Comparison of ENCODE assay signal across 9 mouse cellular contexts in genomic region chr5:92332359-92332840, GRCm38 (mm10). TPM values are rescaled to one million over a fixed set of nuclear protein-coding genes. Genes with fewer than 3 reads are reported as not detected.
A peak's percentile ranks its signal among the peaks of the same experiment; 100 is the strongest.
DNase-seq lines count a peak whose midpoint lies in the region; ATAC-seq and TF ChIP-seq lines count a peak whose summit lies in the region.
"Had no signal": no experiment of that assay in that cellular context is flagged by ENCODE, and none has a peak within 500 bp of the region (broad histone marks: within the 10 kb centered on the region; RNA-seq: fewer than 3 reads in every experiment).

No protein-coding gene starts in this region.

- TF ChIP-seq CTCF in bone marrow macrophage, adult 2 months (IDR thresholded peaks at IDR 0.05; ENCODE audit: low read depth, low read length), result no peak
- no peak for TF ChIP-seq CTCF in heart, postnatal 0 days (IDR thresholded peaks at IDR 0.05; ENCODE audit: low read depth)

- H3K9me3 ChIP-seq in hindbrain, embryonic 15.5 days, result no peaks in the 10 kb centered on the region
- no peaks in the 10 kb centered on the region for H3K9me3 ChIP-seq in hindbrain, embryonic 10.5 days
- no peaks in the 10 kb centered on the region for H3K9me3 ChIP-seq in heart, postnatal 0 days (replicated peaks; ENCODE audit: control insufficient read depth, low read length)
- no peaks in the 10 kb centered on the region for H3K9me3 ChIP-seq in liver, embryonic 13.5 days (replicated peaks)

- H3K36me3 ChIP-seq in hindbrain, embryonic 15.5 days, result no peaks in the 10 kb centered on the region
- no peaks in the 10 kb centered on the region for H3K36me3 ChIP-seq in hindbrain, embryonic 10.5 days
- no peaks in the 10 kb centered on the region for H3K36me3 ChIP-seq in heart, postnatal 0 days (replicated peaks; ENCODE audit: control insufficient read depth, insufficient read depth, low read length)
- no peaks in the 10 kb centered on the region for H3K36me3 ChIP-seq in liver, embryonic 13.5 days

- no peak overlapping the region for H3K4me3 ChIP-seq in hindbrain, embryonic 15.5 days
- H3K4me3 ChIP-seq in hindbrain, embryonic 10.5 days, result no peak overlapping the region
- peak overlapping the region; percentile 51 for H3K4me3 ChIP-seq in bone marrow macrophage, adult 2 months (ENCODE audit: insufficient read depth, low read length)
- H3K4me3 ChIP-seq in heart, postnatal 0 days (ENCODE audit: low read depth, low read length), result peak overlapping the region; percentile 35
- H3K4me3 ChIP-seq in liver, embryonic 13.5 days (replicated peaks), result no peak overlapping the region

- no peak for DNase-seq in hindbrain, embryonic 10.5 days (ENCODE audit: low spot score)
- peak; percentile 66 for DNase-seq in heart, postnatal 0 days (ENCODE audit: low spot score)
- DNase-seq in liver, embryonic 13.5 days, result no peak
- peak; percentile 35 for DNase-seq in testis, postnatal 14 days (ENCODE audit: low spot score)
- DNase-seq in left cerebral cortex, postnatal 14 days (ENCODE audit: low spot score in 2 of 2), result no peak
- DNase-seq in spleen, adult 18-20 months, result no peak

- no peak for TF ChIP-seq POLR2A in bone marrow macrophage, adult 2 months (IDR thresholded peaks at IDR 0.05; ENCODE audit: borderline replicate concordance, low read depth, low read length)

- 0 out of 2 replicates have a peak overlapping the region, but pooled peaks have one; percentile 6 for H3K4me2 ChIP-seq in hindbrain, embryonic 15.5 days
- peak overlapping the region; percentile 46 for H3K4me2 ChIP-seq in heart, postnatal 0 days (ENCODE audit: low read depth, low read length)
- H3K4me2 ChIP-seq in liver, embryonic 13.5 days, result no peak overlapping the region

- no peak for TF ChIP-seq EP300 in heart, postnatal 0 days (IDR thresholded peaks at IDR 0.05; ENCODE audit: low read depth)

- H3K27ac ChIP-seq in hindbrain, embryonic 15.5 days (replicated peaks), result no peak overlapping the region
- no peak overlapping the region for H3K27ac ChIP-seq in hindbrain, embryonic 10.5 days
- H3K27ac ChIP-seq in bone marrow macrophage, adult 2 months (ENCODE audit: insufficient read depth, low read depth, low read length), result peak overlapping the region; percentile 78
- H3K27ac ChIP-seq in heart, postnatal 0 days (ENCODE audit: low read depth), result peak overlapping the region; percentile 81
- H3K27ac ChIP-seq in liver, embryonic 13.5 days, result peak overlapping the region; percentile 63

- 72% methylated on average over 9 of the region's 9 CpGs for WGBS in hindbrain, embryonic 15.5 days
- 84% methylated on average over 9 of the region's 9 CpGs for WGBS in hindbrain, embryonic 10.5 days
- 42% methylated on average over 9 of the region's 9 CpGs for WGBS in heart, postnatal 0 days
- WGBS in liver, embryonic 13.5 days (ENCODE audit: insufficient replicate concordance), result 67% methylated on average over 9 of the region's 9 CpGs

- no peaks in the 10 kb centered on the region for H3K27me3 ChIP-seq in hindbrain, embryonic 15.5 days
- H3K27me3 ChIP-seq in hindbrain, embryonic 10.5 days (ENCODE audit: insufficient read depth, poor library complexity, severe bottlenecking), result no peaks in the 10 kb centered on the region
- H3K27me3 ChIP-seq in heart, postnatal 0 days (ENCODE audit: control insufficient read depth, insufficient read depth, low read length), result no peaks in the 10 kb centered on the region
- no peaks in the 10 kb centered on the region for H3K27me3 ChIP-seq in liver, embryonic 13.5 days

- ATAC-seq in hindbrain, embryonic 15.5 days (ENCODE audit: low FRiP score, low read depth), result no peak
- peak; percentile 70 for ATAC-seq in heart, postnatal 0 days (ENCODE audit: insufficient read depth, low read depth)
- ATAC-seq in liver, embryonic 13.5 days (ENCODE audit: low read depth), result no peak

- no peaks in the 10 kb centered on the region for H3K4me1 ChIP-seq in hindbrain, embryonic 15.5 days (replicated peaks)
- H3K4me1 ChIP-seq in hindbrain, embryonic 10.5 days (replicated peaks), result no peaks in the 10 kb centered on the region
- peaks cover 14% of the 10 kb centered on the region for H3K4me1 ChIP-seq in bone marrow macrophage, adult 2 months (ENCODE audit: control insufficient read depth, insufficient read depth, low read length)
- no peaks in the 10 kb centered on the region for H3K4me1 ChIP-seq in heart, postnatal 0 days (ENCODE audit: control insufficient read depth, insufficient read depth)
- H3K4me1 ChIP-seq in liver, embryonic 13.5 days (replicated peaks), result 0 out of 2 replicates have a peak, but pooled peaks cover 5% of the 10 kb centered on the region

- no peak overlapping the region for H3K9ac ChIP-seq in hindbrain, embryonic 15.5 days
- 0 out of 2 replicates have a peak overlapping the region, but pooled peaks have one; percentile 23 for H3K9ac ChIP-seq in heart, postnatal 0 days (replicated peaks; ENCODE audit: low read depth, low read length)
- no peak overlapping the region for H3K9ac ChIP-seq in liver, embryonic 13.5 days

- intact Hi-C loops in left cerebral cortex, postnatal 14 days (cut with DNase I), result no loop called here

RNA-seq across cellular contexts. Expression of gene Art3, which starts 0.8 kb away (rescaled TPM):
- 6.1 and 6.9 TPM in 2 replicates for polyA plus RNA-seq in hindbrain, embryonic 15.5 days (2015; fragmentation: Nextera tagmentation; extraction: Ambion mirVana)
- 1.6 and 2.7 TPM in 2 replicates for polyA plus RNA-seq in hindbrain, embryonic 10.5 days (2016; fragmentation: Nextera tagmentation; extraction: Ambion mirVana)
- not detected in 2 replicates for polyA plus RNA-seq in bone marrow macrophage, adult 2 months (2012; ENCODE audit: insufficient read depth, insufficient read length, missing spikeins)
- 186 and 226 TPM in 2 replicates for total RNA-seq in heart, postnatal 0 days (2014; rRNA removed; ENCODE audit: low replicate concordance)
- polyA plus RNA-seq in heart, postnatal 0 days (2015; fragmentation: Nextera tagmentation; extraction: Ambion mirVana), result 294 and 306 TPM in 2 replicates
- polyA plus RNA-seq in liver, embryonic 13.5 days (2015; fragmentation: Nextera tagmentation; extraction: Ambion mirVana), result 1.3 and 1.9 TPM in 2 replicates
- 10 to 100 TPM; 10.2 to 11.8 TPM for total RNA-seq in left cerebral cortex, postnatal 14 days (2021)

RNA-seq across cellular contexts. Expression of gene Cxcl9, which starts 4.5 kb away (rescaled TPM):
- not detected in 2 replicates for polyA plus RNA-seq in hindbrain, embryonic 15.5 days (2015; fragmentation: Nextera tagmentation; extraction: Ambion mirVana)
- not detected in 2 replicates for polyA plus RNA-seq in hindbrain, embryonic 10.5 days (2016; fragmentation: Nextera tagmentation; extraction: Ambion mirVana)
- 0.38 and 0.55 TPM in 2 replicates for polyA plus RNA-seq in bone marrow macrophage, adult 2 months (2012; ENCODE audit: insufficient read depth, insufficient read length, missing spikeins)
- not detected in 2 replicates for total RNA-seq in heart, postnatal 0 days (2014; rRNA removed; ENCODE audit: low replicate concordance)
- polyA plus RNA-seq in heart, postnatal 0 days (2015; fragmentation: Nextera tagmentation; extraction: Ambion mirVana), result 0.07 and 0.12 TPM in 2 replicates
- polyA plus RNA-seq in liver, embryonic 13.5 days (2015; fragmentation: Nextera tagmentation; extraction: Ambion mirVana), result 0.05 TPM in 1 of 2 replicates, not detected in the other
- not detected for total RNA-seq in left cerebral cortex, postnatal 14 days (2021)
- total RNA-seq: ES-E14 had no signal

RNA-seq across cellular contexts. Expression of gene Cxcl10, which starts 16.3 kb away (rescaled TPM):
- 0.36 and 0.58 TPM in 2 replicates for polyA plus RNA-seq in hindbrain, embryonic 15.5 days (2015; fragmentation: Nextera tagmentation; extraction: Ambion mirVana)
- 0.20 and 0.77 TPM in 2 replicates for polyA plus RNA-seq in hindbrain, embryonic 10.5 days (2016; fragmentation: Nextera tagmentation; extraction: Ambion mirVana)
- 30.4 and 32.0 TPM in 2 replicates for polyA plus RNA-seq in bone marrow macrophage, adult 2 months (2012; ENCODE audit: insufficient read depth, insufficient read length, missing spikeins)
- 0.81 and 9.7 TPM in 2 replicates for total RNA-seq in heart, postnatal 0 days (2014; rRNA removed; ENCODE audit: low replicate concordance)
- 0.56 and 0.60 TPM in 2 replicates for polyA plus RNA-seq in heart, postnatal 0 days (2015; fragmentation: Nextera tagmentation; extraction: Ambion mirVana)
- 8.4 and 11.5 TPM in 2 replicates for polyA plus RNA-seq in liver, embryonic 13.5 days (2015; fragmentation: Nextera tagmentation; extraction: Ambion mirVana)
- not detected for total RNA-seq in left cerebral cortex, postnatal 14 days (2021)

RNA-seq across cellular contexts. Expression of gene Sdad1, which starts 22.1 kb away (rescaled TPM):
- polyA plus RNA-seq in hindbrain, embryonic 15.5 days (2015; fragmentation: Nextera tagmentation; extraction: Ambion mirVana), result 27.5 and 31.4 TPM in 2 replicates
- 35.3 and 53.7 TPM in 2 replicates for polyA plus RNA-seq in hindbrain, embryonic 10.5 days (2016; fragmentation: Nextera tagmentation; extraction: Ambion mirVana)
- polyA plus RNA-seq in bone marrow macrophage, adult 2 months (2012; ENCODE audit: insufficient read depth, insufficient read length, missing spikeins), result 10.2 and 11.1 TPM in 2 replicates
- 34.0 and 37.0 TPM in 2 replicates for total RNA-seq in heart, postnatal 0 days (2014; rRNA removed; ENCODE audit: low replicate concordance)
- 13.7 and 13.8 TPM in 2 replicates for polyA plus RNA-seq in heart, postnatal 0 days (2015; fragmentation: Nextera tagmentation; extraction: Ambion mirVana)
- 26.8 and 32.6 TPM in 2 replicates for polyA plus RNA-seq in liver, embryonic 13.5 days (2015; fragmentation: Nextera tagmentation; extraction: Ambion mirVana)
- total RNA-seq in left cerebral cortex, postnatal 14 days (2021), result 10 to 100 TPM; 18.6 to 20.2 TPM

RNA-seq across cellular contexts. Expression of gene Naaa, which starts 54.4 kb away (rescaled TPM):
- 21.9 and 24.1 TPM in 2 replicates for polyA plus RNA-seq in hindbrain, embryonic 15.5 days (2015; fragmentation: Nextera tagmentation; extraction: Ambion mirVana)
- polyA plus RNA-seq in hindbrain, embryonic 10.5 days (2016; fragmentation: Nextera tagmentation; extraction: Ambion mirVana), result 3.8 and 5.7 TPM in 2 replicates
- 71.6 and 76.6 TPM in 2 replicates for polyA plus RNA-seq in bone marrow macrophage, adult 2 months (2012; ENCODE audit: insufficient read depth, insufficient read length, missing spikeins)
- total RNA-seq in heart, postnatal 0 days (2014; rRNA removed; ENCODE audit: low replicate concordance), result 5.7 and 9.7 TPM in 2 replicates
- polyA plus RNA-seq in heart, postnatal 0 days (2015; fragmentation: Nextera tagmentation; extraction: Ambion mirVana), result 6.4 and 7.5 TPM in 2 replicates
- 3.6 and 3.9 TPM in 2 replicates for polyA plus RNA-seq in liver, embryonic 13.5 days (2015; fragmentation: Nextera tagmentation; extraction: Ambion mirVana)
- 10 to 100 TPM; 26.6 to 30.7 TPM for total RNA-seq in left cerebral cortex, postnatal 14 days (2021)

Comparison
In these comparisons a context has a peak if more than half of its experiments do, and no peak if none do; other contexts are left out.
1. H3K27ac ChIP-seq: peak in bone marrow macrophage, adult 2 months (single experiment), heart, postnatal 0 days (single experiment) and liver, embryonic 13.5 days (single experiment); none in hindbrain, embryonic 15.5 days (single experiment) and hindbrain, embryonic 10.5 days (single experiment).
2. H3K4me3 ChIP-seq: peak in bone marrow macrophage, adult 2 months (single experiment) and heart, postnatal 0 days (single experiment); none in hindbrain, embryonic 15.5 days (single experiment), hindbrain, embryonic 10.5 days (single experiment) and liver, embryonic 13.5 days (single experiment).
3. DNase-seq: peak in heart, postnatal 0 days (single experiment) and testis, postnatal 14 days (single experiment); none in hindbrain, embryonic 10.5 days (single experiment), liver, embryonic 13.5 days (single experiment), left cerebral cortex, postnatal 14 days (0 of 2) and spleen, adult 18-20 months (0 of 2).
4. RNA of gene Art3, which starts 0.8 kb away (polyA plus RNA-seq): 294 to 306 TPM in heart, postnatal 0 days; 6.1 to 6.9 TPM in hindbrain, embryonic 15.5 days, 1.6 to 2.7 TPM in hindbrain, embryonic 10.5 days, 1.3 to 1.9 TPM in liver, embryonic 13.5 days and not detected in bone marrow macrophage, adult 2 months; every median in the first group is over 10 times any median in the second.